Mouse (Mus musculus) bone marrow, adult 2 months (tissue): ENCODE measurements around the gene Lce3b. TPM values are rescaled to one million over a fixed set of nuclear protein-coding genes. Genes with fewer than 3 reads are reported as not detected.

ENCODE experiments used
- H3K27ac ChIP-seq: fragments of 200-500 bp; 2 replicates; pipeline ENCODE4 v1.5.1; 2012; ENCODE audit warnings: low read depth, mild to moderate bottlenecking, control low read depth, inconsistent platforms, low read length; ENCODE audit not compliant: control insufficient read depth, poor library complexity, insufficient read depth
- H3K4me1 ChIP-seq: fragments of 200-500 bp; 2 replicates; pipeline ENCODE4 v1.6.1; 2011; ENCODE audit warnings: low read length; ENCODE audit not compliant: control insufficient read depth, insufficient read depth
- H3K4me3 ChIP-seq: fragments of 200-500 bp; replicated peaks from 2 replicates; pipeline ENCODE3; 2011; ENCODE audit warnings: mild to moderate bottlenecking, low read depth, low read length, control low read depth; ENCODE audit not compliant: control insufficient read depth
- CTCF ChIP-seq: fragments of 200-500 bp; IDR thresholded peaks from 2 replicates; pipeline ENCODE4 v1.5.1; 2011; ENCODE audit warnings: low read length, control low read depth; ENCODE audit not compliant: control insufficient read depth, insufficient read depth
- POLR2A ChIP-seq: fragments of 200-500 bp; IDR thresholded peaks from 2 replicates; pipeline ENCODE4 v1.6.1; 2011; ENCODE audit warnings: low read depth, mild to moderate bottlenecking, control low read depth, low read length, borderline replicate concordance; ENCODE audit not compliant: control insufficient read depth
- WGBS: fragments of 180-500 bp; shearing (Covaris S2); methylation state at CpG from one replicate; pipeline ENCODE4 v1.1.7; 2018; 5-methylcytosine and 5-hydroxymethylcytosine counted together
- polyA plus RNA-seq: library from polyadenylated mRNA; stranded (reverse); fragments of >200 nt; gene quantifications from 2 replicates; pipeline ENCODE4 v1.2.4, GENCODE M21; 2011; ENCODE audit warnings: low replicate concordance; ENCODE audit not compliant: missing spikeins, insufficient read depth, insufficient read length

Gene Lce3b
- not detected in 2 replicates for polyA plus RNA-seq

- Histone ChIP-seq H3K4me1 (no peaks in the 10 kb centered on the region), H3K4me3 (no peak within 1 kb of the TSS), H3K27ac (no peak within 1 kb of the TSS)
- TF ChIP-seq POLR2A (no peak), CTCF (no peak)
- 43% methylated on average over 2 of the region's 2 CpGs for WGBS
Measured at GRCm38 (mm10) chr3:92932679-92933078, at the start of gene Lce3b. TSS of gene Lce3b (plus strand) at chr3:92932979.

GRCm38 (mm10) chr3:92894063-92894462 is 38.7 kb upstream of the Lce3b start:
- TF ChIP-seq POLR2A (no peak), CTCF (no peak)
- Histone ChIP-seq H3K4me1 (no peaks in the 10 kb centered on the region), H3K27ac (no peak overlapping the region), H3K4me3 (no peak overlapping the region)
- 51% methylated on average over 3 of the region's 3 CpGs for WGBS

- no peak overlapping the region for H3K4me3 ChIP-seq
- no peak overlapping the region for H3K27ac ChIP-seq
- TF ChIP-seq CTCF (no peak), POLR2A (no peak)
- WGBS, result 46% methylated on average over 1 of the region's 1 CpGs
- no peaks in the 10 kb centered on the region for H3K4me1 ChIP-seq
Measured at GRCm38 (mm10) chr3:92894489-92894888, 38.3 kb upstream of the Lce3b start.

- TF ChIP-seq CTCF (no peak), POLR2A (no peak)
- Histone ChIP-seq H3K27ac (no peak overlapping the region), H3K4me1 (no peaks in the 10 kb centered on the region), H3K4me3 (no peak overlapping the region)
- 17% methylated on average over 3 of the region's 3 CpGs for WGBS
Measured at GRCm38 (mm10) chr3:92902992-92903391, 29.8 kb upstream of the Lce3b start.

DNA sequence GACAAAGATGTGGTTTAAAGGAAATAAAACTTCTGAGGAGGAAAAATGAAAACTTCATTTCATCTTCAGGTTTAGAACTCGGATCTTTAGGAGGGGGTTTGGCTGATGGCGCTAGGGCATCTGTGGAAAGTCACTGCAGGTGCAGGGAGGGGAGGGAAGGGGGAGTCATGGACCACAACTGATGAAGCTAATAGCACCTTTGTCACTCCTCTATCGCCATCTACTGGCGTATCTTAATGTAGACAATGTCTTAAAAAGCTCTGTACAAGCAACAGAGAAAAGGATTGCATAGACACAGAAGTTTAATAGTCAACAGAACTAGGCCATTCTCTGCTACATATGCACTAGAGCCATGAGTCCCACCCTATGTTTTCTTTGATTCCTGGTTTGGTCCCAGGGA is 29.1 kb upstream of the Lce3b start:
- WGBS, result 18% methylated on average over 4 of the region's 4 CpGs
- Histone ChIP-seq H3K4me1 (no peaks in the 10 kb centered on the region), H3K27ac (no peak overlapping the region), H3K4me3 (no peak overlapping the region)
- no peak for TF ChIP-seq POLR2A
- TF ChIP-seq CTCF, result no peak

DNA sequence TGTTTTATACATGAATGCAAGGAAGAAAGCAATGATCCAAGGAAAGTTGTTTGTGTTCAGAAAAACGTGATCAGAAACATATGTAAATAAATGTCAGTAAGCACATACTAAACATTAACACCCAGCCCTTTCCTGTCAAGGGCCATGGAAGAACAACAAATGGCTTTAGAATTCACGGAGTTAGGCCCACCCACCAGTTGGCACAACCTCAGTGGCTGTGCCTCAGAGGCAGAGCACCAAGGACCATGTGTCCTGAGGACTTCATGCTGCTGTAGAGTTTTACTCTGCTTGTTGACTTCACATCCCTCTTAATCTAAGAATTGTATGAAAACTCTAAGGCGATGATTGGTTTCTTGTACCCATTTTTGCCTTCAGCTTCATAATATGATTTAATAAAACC is 27.6 kb upstream of the Lce3b start:
- 46% methylated on average over 3 of the region's 3 CpGs for WGBS
- no peak overlapping the region for H3K27ac ChIP-seq
- TF ChIP-seq CTCF, result no peak

DNA sequence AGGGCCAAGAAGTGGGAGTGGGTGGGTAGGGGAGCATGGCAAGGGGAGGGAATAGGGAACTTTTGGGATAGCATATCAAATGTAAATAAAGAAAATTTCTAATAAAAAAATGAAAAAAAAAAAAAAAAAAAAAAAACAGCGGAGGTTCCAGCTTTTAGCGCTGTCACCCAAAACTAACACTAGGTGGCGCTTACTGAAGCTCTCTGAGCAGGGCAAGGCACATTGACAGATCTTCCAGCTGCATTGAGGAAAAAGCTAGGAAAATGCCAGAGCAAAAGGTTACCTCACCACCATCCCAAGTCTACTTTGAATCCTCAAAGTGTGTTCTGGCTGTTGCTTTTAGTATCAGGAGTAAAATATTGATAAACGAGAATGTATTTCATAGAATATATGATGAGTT is 25.2 kb upstream of the Lce3b start:
- WGBS, result 24% methylated on average over 4 of the region's 4 CpGs
- H3K27ac ChIP-seq, result no peak overlapping the region
- no peaks in the 10 kb centered on the region for H3K4me1 ChIP-seq
- no peak for TF ChIP-seq CTCF
- H3K4me3 ChIP-seq, result no peak overlapping the region

More for the DNA sequence above, 27.6 kb upstream of the Lce3b start:
- H3K4me3 ChIP-seq, result no peak overlapping the region
- no peaks in the 10 kb centered on the region for H3K4me1 ChIP-seq

GRCm38 (mm10) chr3:92920364-92920763 is 12.4 kb upstream of the Lce3b start:
- 52% methylated on average over 4 of the region's 4 CpGs for WGBS
- TF ChIP-seq POLR2A (no peak), CTCF (no peak)
- Histone ChIP-seq H3K4me3 (no peak overlapping the region), H3K27ac (no peak overlapping the region), H3K4me1 (no peaks in the 10 kb centered on the region)

- 36% methylated on average over 2 of the region's 2 CpGs for WGBS
- Histone ChIP-seq H3K27ac (no peak within 1 kb of the TSS), H3K4me1 (no peaks in the 10 kb centered on the region), H3K4me3 (no peak within 1 kb of the TSS)
- TF ChIP-seq POLR2A, result no peak
- TF ChIP-seq CTCF, result no peak
Measured at GRCm38 (mm10) chr3:92926130-92926529, 6.6 kb upstream of the Lce3b start, which contains the start of gene Lce3a. TSS of gene Lce3a (minus strand) at chr3:92926230.
